Comparison of ENCODE assay signal across 14 mouse cellular contexts in genomic region chr5:101005216-101005615, GRCm38 (mm10).
DNase-seq lines count a peak whose midpoint lies in the region; ATAC-seq and TF ChIP-seq lines count a peak whose summit lies in the region.
"Had no signal": no experiment of that assay in that cellular context is flagged by ENCODE, and none has a peak within 500 bp of the region (broad histone marks: within the 10 kb centered on the region; RNA-seq: fewer than 3 reads in every experiment).

No protein-coding gene starts in this region.

- H3K9ac ChIP-seq in forebrain, postnatal 0 days: no peak overlapping the region
- H3K9ac ChIP-seq in forebrain, embryonic 13.5 days: no peak overlapping the region
- H3K9ac ChIP-seq in liver, adult 2 months (ENCODE audit: low read depth, low read length): no peak overlapping the region
- H3K9ac ChIP-seq: heart, embryonic 12.5 days had no signal

- no peak for TF ChIP-seq POLR2A in liver, adult 2 months (IDR thresholded peaks at IDR 0.05; ENCODE audit: extremely low read depth, insufficient read depth, low read length)

- 64% methylated on average over 3 of the region's 3 CpGs for WGBS in forebrain, postnatal 0 days
- 74% methylated on average over 3 of the region's 3 CpGs for WGBS in forebrain, embryonic 13.5 days
- 67% methylated on average over 3 of the region's 3 CpGs for WGBS in liver, adult 2 months

- peak; percentile 33 for TF ChIP-seq CTCF in forebrain, postnatal 0 days (IDR thresholded peaks at IDR 0.05; ENCODE audit: low read depth)
- TF ChIP-seq CTCF in liver, adult 2 months (IDR thresholded peaks at IDR 0.05; ENCODE audit: low read depth, low read length): peak; percentile 24; the same call in 1 of the 2 replicates

- no peak overlapping the region for H3K4me2 ChIP-seq in forebrain, postnatal 0 days (ENCODE audit: low read depth)
- no peak overlapping the region for H3K4me2 ChIP-seq in forebrain, embryonic 13.5 days
- H3K4me2 ChIP-seq: heart, embryonic 12.5 days; midbrain, embryonic 11.5 days had no signal

- H3K9me3 ChIP-seq in forebrain, postnatal 0 days (ENCODE audit: low read length): no peaks in the 10 kb centered on the region
- H3K9me3 ChIP-seq in forebrain, embryonic 13.5 days (replicated peaks): no peaks in the 10 kb centered on the region
- H3K9me3 ChIP-seq: limb, embryonic 10.5 days had no signal

- no peaks in the 10 kb centered on the region for H3K36me3 ChIP-seq in forebrain, postnatal 0 days (ENCODE audit: insufficient read depth)
- H3K36me3 ChIP-seq in forebrain, embryonic 13.5 days (ENCODE audit: poor library complexity, severe bottlenecking): no peaks in the 10 kb centered on the region
- no peaks in the 10 kb centered on the region for H3K36me3 ChIP-seq in liver, adult 2 months (ENCODE audit: control insufficient read depth, insufficient read depth, low read length)
- H3K36me3 ChIP-seq: heart, embryonic 12.5 days; hindbrain, embryonic 10.5 days; limb, embryonic 10.5 days had no signal

- ATAC-seq in forebrain, postnatal 0 days: no peak
- ATAC-seq in forebrain, embryonic 13.5 days: no peak

- DNase-seq in forebrain, postnatal 0 days: no peak
- DNase-seq in liver, adult 2 months (ENCODE audit: extremely low read depth, low read depth, low spot score): no peak
- DNase-seq in liver: no peak
- DNase-seq in A20 (ENCODE audit: low read depth, low spot score): peak; percentile 41
- DNase-seq in WW6 (ENCODE audit: low read depth, low spot score): peak; percentile 20
- DNase-seq in yolk sac, embryonic 10.5 days (ENCODE audit: low spot score): no peak
- DNase-seq in frontal cortex, postnatal 25 days (ENCODE audit: low spot score in 2 of 2): no peak
- DNase-seq: gastrocnemius, adult 2 months; thymus, adult 2 months had no signal

- H3K4me1 ChIP-seq in forebrain, postnatal 0 days (ENCODE audit: insufficient read depth): no peaks in the 10 kb centered on the region
- no peaks in the 10 kb centered on the region for H3K4me1 ChIP-seq in forebrain, embryonic 13.5 days
- no peaks in the 10 kb centered on the region for H3K4me1 ChIP-seq in liver, adult 2 months (ENCODE audit: control insufficient read depth, insufficient read depth, low read length)
- H3K4me1 ChIP-seq: heart, embryonic 12.5 days; hindbrain, embryonic 10.5 days; limb, embryonic 10.5 days had no signal

- H3K27ac ChIP-seq in forebrain, postnatal 0 days (ENCODE audit: low read depth, low read length): no peak overlapping the region
- H3K27ac ChIP-seq in forebrain, embryonic 13.5 days: no peak overlapping the region
- no peak overlapping the region for H3K27ac ChIP-seq in liver, adult 2 months (replicated peaks; ENCODE audit: insufficient read depth, low read depth, low read length)
- H3K27ac ChIP-seq: gastrocnemius, adult 2 months; hindbrain, embryonic 10.5 days; limb, embryonic 10.5 days had no signal

- no peaks in the 10 kb centered on the region for H3K79me2 ChIP-seq in liver, adult 2 months (ENCODE audit: control insufficient read depth, insufficient read depth, low read length)

- no peaks in the 10 kb centered on the region for H3K27me3 ChIP-seq in forebrain, postnatal 0 days (ENCODE audit: insufficient read depth, low read length)
- no peaks in the 10 kb centered on the region for H3K27me3 ChIP-seq in forebrain, embryonic 13.5 days
- H3K27me3 ChIP-seq in liver, adult 2 months (ENCODE audit: control insufficient read depth, insufficient read depth, low read length): no peaks in the 10 kb centered on the region
- H3K27me3 ChIP-seq: heart, embryonic 12.5 days had no signal

- no peak overlapping the region for H3K4me3 ChIP-seq in forebrain, postnatal 0 days (ENCODE audit: low read depth, low read length)
- H3K4me3 ChIP-seq in forebrain, embryonic 13.5 days: no peak overlapping the region
- H3K4me3 ChIP-seq in liver, adult 2 months (ENCODE audit: insufficient read depth, low read depth, low read length): no peak overlapping the region
- H3K4me3 ChIP-seq: gastrocnemius, adult 2 months; heart, embryonic 12.5 days; hindbrain, embryonic 10.5 days; limb, embryonic 10.5 days had no signal

Comparison
In these comparisons a context has a peak if more than half of its experiments do, and no peak if none do; other contexts are left out.
1. DNase-seq: peak in A20 (single experiment) and WW6 (single experiment); none in forebrain, postnatal 0 days (single experiment), liver, adult 2 months (single experiment), liver (single experiment), yolk sac, embryonic 10.5 days (single experiment) and frontal cortex, postnatal 25 days (0 of 2).